Mouse (Mus musculus): Measurements from ENCODE around the gene Npepps. TPM values are rescaled to one million over a fixed set of nuclear protein-coding genes. Genes with fewer than 3 reads are reported as not detected.
A peak's percentile ranks its signal among the peaks of the same experiment; 100 is the strongest.

Gene Npepps
- polyA plus RNA-seq, 1 experiment from 2014 or later, result 19.1 TPM

GRCm38 (mm10) chr11:97289276-97290230, 9.1 kb upstream of the Npepps start:
- no peak overlapping the region for H3K27ac ChIP-seq
- no peaks in the 10 kb centered on the region for H3K36me3 ChIP-seq
- ATAC-seq (ENCODE audit: low read depth), result no peak
- no peak overlapping the region for H3K9ac ChIP-seq
- H3K4me3 ChIP-seq (replicated peaks), result no peak overlapping the region
- H3K4me2 ChIP-seq, result no peak overlapping the region
- no peaks in the 10 kb centered on the region for H3K4me1 ChIP-seq (replicated peaks)
- H3K9me3 ChIP-seq (replicated peaks), result no peaks in the 10 kb centered on the region
- DNase-seq, result no peak
- WGBS (ENCODE audit: insufficient replicate concordance), result 51% methylated on average over 12 of the region's 12 CpGs
- no peaks in the 10 kb centered on the region; the same call in 1 of the 2 replicates for H3K27me3 ChIP-seq

- Histone ChIP-seq H3K4me1 (replicated peaks) (no peaks in the 10 kb centered on the region), H3K27me3 (no peaks in the 10 kb centered on the region; the same call in 1 of the 2 replicates), H3K27ac (no peak overlapping the region), H3K9me3 (replicated peaks) (no peaks in the 10 kb centered on the region), H3K9ac (no peak overlapping the region), H3K36me3 (no peaks in the 10 kb centered on the region), H3K4me3 (replicated peaks) (no peak overlapping the region), H3K4me2 (no peak overlapping the region)
- DNase-seq (no peak), ATAC-seq (ENCODE audit: low read depth) (no peak)
These were observed 7.2 kb upstream of the Npepps start for GRCm38 (mm10) chr11:97287643-97288042.

- Histone ChIP-seq H3K27ac (no peak overlapping the region), H3K36me3 (no peaks in the 10 kb centered on the region), H3K9ac (no peak overlapping the region), H3K4me1 (replicated peaks) (no peaks in the 10 kb centered on the region), H3K9me3 (replicated peaks) (no peaks in the 10 kb centered on the region), H3K4me3 (replicated peaks) (no peak overlapping the region), H3K27me3 (no peaks in the 10 kb centered on the region; the same call in 1 of the 2 replicates), H3K4me2 (no peak overlapping the region)
- WGBS (ENCODE audit: insufficient replicate concordance), result 50% methylated on average over 6 of the region's 6 CpGs
- ATAC-seq (ENCODE audit: low read depth), result no peak
- no peak for DNase-seq
These were observed 6.5 kb upstream of the Npepps start for GRCm38 (mm10) chr11:97286973-97287372.

- Histone ChIP-seq H3K27ac (no peak overlapping the region), H3K9me3 (replicated peaks) (no peaks in the 10 kb centered on the region), H3K27me3 (no peaks in the 10 kb centered on the region; the same call in 1 of the 2 replicates), H3K4me2 (no peak overlapping the region), H3K4me1 (replicated peaks) (peaks cover under 1% of the 10 kb centered on the region), H3K36me3 (no peaks in the 10 kb centered on the region), H3K9ac (no peak overlapping the region), H3K4me3 (replicated peaks) (no peak overlapping the region)
- WGBS (ENCODE audit: insufficient replicate concordance), result 53% methylated on average over 9 of the region's 9 CpGs
- DNase-seq (no peak), ATAC-seq (ENCODE audit: low read depth) (no peak)
These were observed 5.7 kb upstream of the Npepps start for GRCm38 (mm10) chr11:97285852-97286775.

GRCm38 (mm10) chr11:97284854-97285253, 4.4 kb upstream of the Npepps start:
- no peaks in the 10 kb centered on the region for H3K36me3 ChIP-seq
- 57% methylated on average over 4 of the region's 4 CpGs for WGBS (ENCODE audit: insufficient replicate concordance)
- peaks cover 7% of the 10 kb centered on the region for H3K4me1 ChIP-seq (replicated peaks)
- ATAC-seq (ENCODE audit: low read depth) (no peak), DNase-seq (no peak)
- no peaks in the 10 kb centered on the region; the same call in 1 of the 2 replicates for H3K27me3 ChIP-seq
- H3K9ac ChIP-seq, result no peak overlapping the region
- H3K9me3 ChIP-seq (replicated peaks), result no peaks in the 10 kb centered on the region
- H3K4me2 ChIP-seq, result no peak overlapping the region
- H3K27ac ChIP-seq, result no peak overlapping the region
- no peak overlapping the region for H3K4me3 ChIP-seq (replicated peaks)

GRCm38 (mm10) chr11:97282179-97282578, 1.7 kb upstream of the Npepps start:
- Histone ChIP-seq H3K4me1 (replicated peaks) (peaks cover 30% of the 10 kb centered on the region), H3K36me3 (no peaks in the 10 kb centered on the region), H3K27ac (no peak overlapping the region), H3K9me3 (replicated peaks) (no peaks in the 10 kb centered on the region), H3K4me2 (no peak overlapping the region), H3K27me3 (no peaks in the 10 kb centered on the region; the same call in 1 of the 2 replicates), H3K9ac (no peak overlapping the region), H3K4me3 (replicated peaks) (no peak overlapping the region)
- 84% methylated on average over 6 of the region's 6 CpGs for WGBS (ENCODE audit: insufficient replicate concordance)
- no peak for ATAC-seq (ENCODE audit: low read depth)
- no peak for DNase-seq

- Histone ChIP-seq H3K4me1 (replicated peaks) (peaks cover 38% of the 10 kb centered on the region), H3K9ac (peak overlapping the region; percentile 97), H3K9me3 (replicated peaks) (no peaks in the 10 kb centered on the region), H3K4me2 (peak overlapping the region; percentile 97), H3K27ac (peak overlapping the region; percentile 90), H3K27me3 (no peaks in the 10 kb centered on the region; the same call in 1 of the 2 replicates), H3K36me3 (no peaks in the 10 kb centered on the region), H3K4me3 (replicated peaks) (peak overlapping the region; percentile 95)
- WGBS (ENCODE audit: insufficient replicate concordance), result under 1% methylated on average over 64 of the region's 64 CpGs
- peak; percentile 72 for ATAC-seq (ENCODE audit: low read depth)
- DNase-seq, result peak; percentile 33
These were observed 828 bp downstream of the Npepps start for GRCm38 (mm10) chr11:97279405-97280215.

- H3K4me3 ChIP-seq (replicated peaks), result peak overlapping the region; percentile 95
- no peaks in the 10 kb centered on the region for H3K27me3 ChIP-seq
- H3K27ac ChIP-seq, result peak overlapping the region; percentile 90
- no peaks in the 10 kb centered on the region for H3K36me3 ChIP-seq
- no peaks in the 10 kb centered on the region for H3K9me3 ChIP-seq (replicated peaks)
- DNase-seq, result no peak
- no peak for ATAC-seq (ENCODE audit: low read depth)
- peaks cover 42% of the 10 kb centered on the region for H3K4me1 ChIP-seq (replicated peaks)
- peak overlapping the region; percentile 97 for H3K9ac ChIP-seq
- peak overlapping the region; percentile 97 for H3K4me2 ChIP-seq
- WGBS (ENCODE audit: insufficient replicate concordance), result 19% methylated on average over 11 of the region's 11 CpGs
These were observed 1.4 kb downstream of the Npepps start for GRCm38 (mm10) chr11:97279040-97279404.

- DNase-seq (no peak), ATAC-seq (ENCODE audit: low read depth) (no peak)
- no peaks in the 10 kb centered on the region for H3K36me3 ChIP-seq
- WGBS (ENCODE audit: insufficient replicate concordance), result 79% methylated on average over 6 of the region's 6 CpGs
- H3K27me3 ChIP-seq, result no peaks in the 10 kb centered on the region
- peak overlapping the region; percentile 97 for H3K4me2 ChIP-seq
- no peaks in the 10 kb centered on the region for H3K9me3 ChIP-seq (replicated peaks)
- H3K4me1 ChIP-seq (replicated peaks), result peaks cover 42% of the 10 kb centered on the region
- H3K27ac ChIP-seq, result no peak overlapping the region
- peak overlapping the region; percentile 95 for H3K4me3 ChIP-seq (replicated peaks)
- peak overlapping the region; percentile 97; the same call in 1 of the 2 replicates for H3K9ac ChIP-seq
These were observed 2.0 kb downstream of the Npepps start for GRCm38 (mm10) chr11:97278456-97278855.

GRCm38 (mm10) chr11:97277166-97277565, 3.3 kb downstream of the Npepps start:
- no peak for DNase-seq
- WGBS (ENCODE audit: insufficient replicate concordance), result 80% methylated on average over 5 of the region's 5 CpGs

More at GRCm38 (mm10) chr11:97277166-97277565, 3.3 kb downstream of the Npepps start:
- Histone ChIP-seq H3K4me2 (no peak overlapping the region), H3K4me1 (replicated peaks) (peaks cover 42% of the 10 kb centered on the region), H3K4me3 (replicated peaks) (no peak overlapping the region), H3K9ac (no peak overlapping the region), H3K36me3 (no peaks in the 10 kb centered on the region), H3K27me3 (no peaks in the 10 kb centered on the region), H3K9me3 (replicated peaks) (no peaks in the 10 kb centered on the region), H3K27ac (no peak overlapping the region)
- ATAC-seq (ENCODE audit: low read depth), result no peak
